Mouse (Mus musculus): ENCODE results near the gene Slc9a1. TPM values are rescaled to one million over a fixed set of nuclear protein-coding genes. Genes with fewer than 3 reads are reported as not detected.

Gene Slc9a1
- polyA plus RNA-seq, 1 experiment from 2014 or later, result 5.6 TPM

DNA sequence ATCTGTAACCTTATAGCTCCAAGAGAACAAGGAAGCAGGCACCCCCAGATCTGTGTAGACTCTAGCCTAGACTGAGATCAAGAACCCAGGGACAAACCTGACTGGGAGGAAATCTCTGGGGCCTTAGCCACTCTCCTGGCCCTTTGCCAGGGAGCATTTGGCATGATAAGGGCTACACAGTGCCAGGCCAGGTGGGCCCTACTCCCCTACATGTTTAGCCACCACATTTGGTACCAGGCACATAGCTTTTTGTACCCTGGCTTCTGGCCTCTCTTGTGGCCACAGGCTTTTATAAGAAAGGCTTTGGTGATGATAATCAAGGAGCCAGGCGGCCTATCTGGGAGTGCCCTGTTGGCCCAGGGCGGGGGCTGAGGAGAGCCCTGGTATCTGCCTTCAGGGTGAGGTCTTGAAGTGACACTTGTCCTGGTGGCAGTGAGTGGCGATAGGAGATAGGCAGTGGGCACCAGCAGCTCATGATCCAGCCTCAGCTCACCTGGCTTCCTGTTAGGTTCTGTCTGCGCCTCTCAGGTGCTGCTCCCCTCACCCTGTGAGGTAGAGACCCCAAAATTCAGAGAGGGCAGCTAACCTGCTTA, 25.6 kb downstream of the Slc9a1 start:
- peak overlapping the region; percentile 1; the same call in 1 of the 2 replicates for H3K9ac ChIP-seq
- peaks cover 18% of the 10 kb centered on the region for H3K4me1 ChIP-seq
- ATAC-seq, result no peak
- no peaks in the 10 kb centered on the region for H3K27me3 ChIP-seq
- WGBS, result 87% methylated on average over 4 of the region's 4 CpGs
- H3K9me3 ChIP-seq (replicated peaks), result no peaks in the 10 kb centered on the region
- no peak overlapping the region for H3K4me2 ChIP-seq
- H3K4me3 ChIP-seq, result no peak overlapping the region
- H3K27ac ChIP-seq, result no peak overlapping the region
- H3K36me3 ChIP-seq (ENCODE audit: poor library complexity, severe bottlenecking), result no peaks in the 10 kb centered on the region

DNA sequence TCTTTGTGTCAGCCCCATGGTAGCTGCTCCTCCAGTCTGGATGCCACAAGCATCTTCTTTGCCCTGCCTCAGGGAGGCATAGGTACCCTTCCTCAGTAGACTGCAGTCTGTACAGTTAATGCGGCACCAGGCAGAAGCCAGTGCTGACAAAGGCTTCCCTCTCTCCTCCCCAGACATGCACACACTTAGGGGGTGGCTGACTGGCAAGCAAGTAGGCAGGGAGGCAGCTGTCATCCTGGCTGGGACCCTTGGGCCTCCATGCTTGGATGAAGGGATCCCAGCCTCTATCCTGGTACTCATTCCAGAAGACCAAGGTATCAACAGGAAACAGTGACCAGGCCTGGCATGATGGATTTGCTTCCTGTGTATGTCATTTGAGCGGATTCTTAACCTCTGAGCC, 26.6 kb downstream of the Slc9a1 start:
- Histone ChIP-seq H3K9me3 (replicated peaks) (no peaks in the 10 kb centered on the region), H3K27ac (peak overlapping the region; percentile 33; the same call in 1 of the 2 replicates), H3K9ac (no peak overlapping the region), H3K36me3 (ENCODE audit: poor library complexity, severe bottlenecking) (no peaks in the 10 kb centered on the region), H3K4me3 (no peak overlapping the region), H3K4me2 (no peak overlapping the region), H3K4me1 (peaks cover 18% of the 10 kb centered on the region), H3K27me3 (no peaks in the 10 kb centered on the region)
- ATAC-seq, result no peak
- 72% methylated on average over 2 of the region's 2 CpGs for WGBS

GRCm38 (mm10) chr4:133397299-133397698, 27.8 kb downstream of the Slc9a1 start:
- ATAC-seq, result no peak
- Histone ChIP-seq H3K36me3 (ENCODE audit: poor library complexity, severe bottlenecking) (no peaks in the 10 kb centered on the region), H3K4me3 (no peak overlapping the region), H3K27ac (no peak overlapping the region), H3K9me3 (replicated peaks) (no peaks in the 10 kb centered on the region), H3K4me2 (no peak overlapping the region), H3K9ac (no peak overlapping the region), H3K4me1 (peaks cover 18% of the 10 kb centered on the region), H3K27me3 (no peaks in the 10 kb centered on the region)
- 48% methylated on average over 5 of the region's 5 CpGs for WGBS

DNA sequence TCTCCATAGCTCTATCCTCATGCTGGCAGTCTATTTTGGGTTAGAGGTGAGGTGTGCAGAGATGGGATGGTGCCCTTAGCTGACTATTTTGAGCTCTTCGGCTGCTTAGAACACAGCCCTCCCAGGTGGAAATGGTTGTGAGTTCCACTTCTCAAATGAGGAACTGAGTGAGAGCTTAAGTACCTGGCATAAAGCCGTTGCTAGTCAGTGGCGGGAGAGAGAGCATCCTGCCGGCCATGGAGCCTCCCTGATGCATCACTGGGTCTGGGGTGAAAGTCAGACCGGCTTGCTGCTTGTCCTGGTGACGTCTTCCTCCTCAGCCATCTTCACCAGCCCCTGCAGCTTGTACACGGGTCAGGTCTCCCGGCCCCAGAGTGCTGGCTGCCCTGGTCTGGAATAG, 28.5 kb downstream of the Slc9a1 start:
- Histone ChIP-seq H3K4me2 (no peak overlapping the region), H3K27me3 (no peaks in the 10 kb centered on the region), H3K4me1 (peaks cover 18% of the 10 kb centered on the region), H3K9ac (no peak overlapping the region), H3K36me3 (ENCODE audit: poor library complexity, severe bottlenecking) (no peaks in the 10 kb centered on the region), H3K27ac (no peak overlapping the region), H3K9me3 (replicated peaks) (no peaks in the 10 kb centered on the region), H3K4me3 (no peak overlapping the region)
- WGBS, result 84% methylated on average over 8 of the region's 8 CpGs
- no peak for ATAC-seq

DNA sequence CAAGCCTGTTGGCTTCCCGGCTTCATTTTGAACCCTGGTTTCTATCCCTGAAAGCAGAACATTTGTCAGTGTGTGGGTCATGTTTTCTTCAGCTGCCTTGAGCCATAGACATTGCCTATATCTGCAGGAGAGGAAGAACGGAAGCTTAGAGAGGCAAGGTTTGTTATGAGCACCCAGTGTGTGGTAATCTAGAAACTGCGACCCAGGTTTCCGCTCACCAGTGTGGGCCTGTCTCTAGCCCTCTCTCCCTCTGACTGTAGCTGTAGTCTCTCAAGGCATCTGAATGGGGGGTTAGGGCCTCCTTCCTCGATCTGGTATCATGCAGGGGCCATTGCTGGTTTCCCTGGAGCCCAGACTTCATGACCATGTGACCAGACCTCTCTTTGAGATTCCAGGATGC, 29.1 kb downstream of the Slc9a1 start:
- Histone ChIP-seq H3K4me2 (no peak overlapping the region), H3K27me3 (no peaks in the 10 kb centered on the region), H3K4me1 (peaks cover 18% of the 10 kb centered on the region), H3K36me3 (ENCODE audit: poor library complexity, severe bottlenecking) (no peaks in the 10 kb centered on the region), H3K27ac (no peak overlapping the region), H3K9me3 (replicated peaks) (no peaks in the 10 kb centered on the region), H3K9ac (no peak overlapping the region), H3K4me3 (no peak overlapping the region)
- ATAC-seq, result no peak
- 84% methylated on average over 5 of the region's 5 CpGs for WGBS

DNA sequence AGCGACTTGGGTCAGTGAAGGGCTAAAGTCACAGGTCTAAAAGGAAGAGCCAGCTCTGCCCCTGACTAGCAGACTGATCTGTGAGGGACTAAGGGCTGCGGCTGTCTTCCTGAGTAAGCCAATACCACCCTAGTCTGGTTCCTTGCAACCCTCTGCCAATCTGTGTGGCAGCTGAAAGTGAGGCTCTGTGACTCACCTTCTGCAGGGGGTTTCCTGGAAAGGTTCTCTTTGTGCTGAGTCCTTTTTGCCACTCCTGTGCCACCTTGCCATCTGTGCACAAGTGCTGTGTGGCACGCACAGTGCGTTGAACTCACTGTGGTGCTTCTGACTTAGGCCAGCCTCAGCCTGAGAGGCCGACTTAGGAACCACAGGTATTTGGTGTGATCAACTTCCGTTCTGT, 30.0 kb downstream of the Slc9a1 start:
- Histone ChIP-seq H3K27me3 (no peaks in the 10 kb centered on the region), H3K9me3 (replicated peaks) (no peaks in the 10 kb centered on the region), H3K9ac (peak overlapping the region; percentile 34; the same call in 1 of the 2 replicates), H3K36me3 (ENCODE audit: poor library complexity, severe bottlenecking) (no peaks in the 10 kb centered on the region), H3K4me2 (no peak overlapping the region), H3K4me1 (peaks cover 18% of the 10 kb centered on the region), H3K27ac (no peak overlapping the region; the same call in 1 of the 2 replicates), H3K4me3 (no peak overlapping the region)
- WGBS, result 83% methylated on average over 6 of the region's 6 CpGs
- ATAC-seq, result no peak

DNA sequence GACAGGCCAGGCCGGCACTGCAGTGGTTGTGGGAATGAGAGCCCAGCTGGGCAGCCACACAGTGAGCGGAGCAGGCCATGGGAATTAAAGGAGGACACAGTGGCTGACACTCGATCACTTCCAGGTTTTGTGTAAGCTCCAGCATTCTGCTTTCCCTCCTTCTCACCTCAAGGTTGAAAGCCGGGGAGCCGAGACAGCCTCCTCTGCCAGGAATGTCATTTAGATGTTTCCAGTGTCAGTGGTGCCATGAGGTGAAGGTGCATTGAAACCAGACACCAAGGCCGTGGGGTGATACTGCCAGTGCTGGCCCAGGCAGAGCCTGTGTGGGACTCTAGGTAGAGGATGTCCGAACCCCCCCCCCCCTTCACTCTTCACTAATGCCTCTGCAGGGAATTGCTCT, 30.6 kb downstream of the Slc9a1 start:
- H3K9ac ChIP-seq, result no peak overlapping the region
- H3K27me3 ChIP-seq, result no peaks in the 10 kb centered on the region
- no peak overlapping the region for H3K4me3 ChIP-seq
- no peaks in the 10 kb centered on the region for H3K9me3 ChIP-seq (replicated peaks)
- peaks cover 12% of the 10 kb centered on the region for H3K4me1 ChIP-seq
- no peaks in the 10 kb centered on the region for H3K36me3 ChIP-seq (ENCODE audit: poor library complexity, severe bottlenecking)
- 79% methylated on average over 7 of the region's 7 CpGs for WGBS
- H3K27ac ChIP-seq, result no peak overlapping the region
- no peak for ATAC-seq
- no peak overlapping the region for H3K4me2 ChIP-seq

DNA sequence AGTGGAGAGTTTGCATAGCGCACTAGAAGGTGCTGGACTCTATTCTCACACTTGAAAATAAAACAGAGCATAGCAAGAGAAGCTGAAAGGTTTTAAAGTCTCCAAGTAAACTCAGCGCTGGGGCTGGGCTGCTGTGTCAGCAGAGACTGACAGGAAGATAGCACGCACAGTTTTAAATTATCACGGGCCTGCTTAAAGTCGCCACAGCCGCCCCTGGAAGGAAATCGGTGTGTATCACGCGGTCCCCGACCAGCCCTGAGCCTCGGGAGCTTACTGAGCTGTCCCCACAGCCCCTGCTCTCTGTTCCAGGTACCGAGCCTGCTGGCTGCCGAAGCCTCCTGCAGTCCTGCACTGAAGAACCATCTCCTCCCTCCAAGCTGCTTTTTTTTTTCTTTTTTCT, 32.5 kb downstream of the Slc9a1 start:
- peaks cover 7% of the 10 kb centered on the region for H3K4me1 ChIP-seq
- H3K27me3 ChIP-seq, result no peaks in the 10 kb centered on the region
- H3K4me3 ChIP-seq, result no peak overlapping the region
- H3K36me3 ChIP-seq (ENCODE audit: poor library complexity, severe bottlenecking), result no peaks in the 10 kb centered on the region
- no peak for ATAC-seq
- H3K27ac ChIP-seq, result no peak overlapping the region
- no peak overlapping the region for H3K4me2 ChIP-seq
- no peaks in the 10 kb centered on the region for H3K9me3 ChIP-seq (replicated peaks)
- H3K9ac ChIP-seq, result no peak overlapping the region
- 75% methylated on average over 13 of the region's 13 CpGs for WGBS

DNA sequence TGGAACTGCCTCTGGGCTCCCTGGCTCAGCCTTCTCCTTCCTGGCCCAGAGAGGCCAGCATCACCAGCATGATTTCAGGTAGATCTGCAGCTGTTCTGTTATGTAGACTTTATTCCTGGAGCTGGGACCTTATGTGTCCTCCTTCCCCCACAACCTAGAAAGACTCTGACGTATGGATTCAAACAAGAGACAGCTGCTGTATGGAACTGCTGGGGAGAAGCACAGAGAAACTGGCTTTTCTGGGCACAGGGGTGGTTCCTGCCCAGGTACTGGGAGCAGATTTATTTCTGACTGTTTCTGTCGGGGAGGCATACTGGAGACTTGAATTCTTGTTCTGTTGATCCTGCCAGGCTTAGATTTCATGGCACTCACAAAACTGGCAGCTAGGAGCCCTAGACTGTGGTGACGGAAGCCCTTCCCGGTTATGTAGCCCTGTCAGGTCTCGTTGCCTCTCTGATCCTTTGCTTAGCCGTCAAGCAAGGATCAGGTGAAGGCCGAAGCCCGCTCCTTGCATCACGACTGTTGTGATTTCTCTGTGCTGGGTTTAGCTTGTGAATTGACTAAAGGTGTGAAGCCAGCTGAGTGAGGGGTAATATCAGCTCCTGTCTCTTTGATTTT, 34.2 kb downstream of the Slc9a1 start:
- H3K4me3 ChIP-seq, result no peak overlapping the region
- H3K36me3 ChIP-seq (ENCODE audit: poor library complexity, severe bottlenecking), result no peaks in the 10 kb centered on the region
- H3K9me3 ChIP-seq (replicated peaks), result no peaks in the 10 kb centered on the region
- WGBS, result 93% methylated on average over 9 of the region's 9 CpGs
- H3K27ac ChIP-seq, result no peak overlapping the region
- H3K4me1 ChIP-seq, result peaks cover 20% of the 10 kb centered on the region
- H3K9ac ChIP-seq, result no peak overlapping the region
- no peaks in the 10 kb centered on the region for H3K27me3 ChIP-seq
- no peak for ATAC-seq
- H3K4me2 ChIP-seq, result no peak overlapping the region

GRCm38 (mm10) chr4:133404256-133404655, 34.8 kb downstream of the Slc9a1 start:
- H3K27me3 ChIP-seq, result no peaks in the 10 kb centered on the region
- ATAC-seq, result no peak
- WGBS, result 85% methylated on average over 5 of the region's 5 CpGs
- no peaks in the 10 kb centered on the region for H3K36me3 ChIP-seq (ENCODE audit: poor library complexity, severe bottlenecking)
- H3K9me3 ChIP-seq (replicated peaks), result no peaks in the 10 kb centered on the region
- no peak overlapping the region for H3K27ac ChIP-seq
- H3K4me1 ChIP-seq, result peaks cover 20% of the 10 kb centered on the region
- H3K9ac ChIP-seq, result no peak overlapping the region
- no peak overlapping the region for H3K4me2 ChIP-seq
- H3K4me3 ChIP-seq, result no peak overlapping the region

DNA sequence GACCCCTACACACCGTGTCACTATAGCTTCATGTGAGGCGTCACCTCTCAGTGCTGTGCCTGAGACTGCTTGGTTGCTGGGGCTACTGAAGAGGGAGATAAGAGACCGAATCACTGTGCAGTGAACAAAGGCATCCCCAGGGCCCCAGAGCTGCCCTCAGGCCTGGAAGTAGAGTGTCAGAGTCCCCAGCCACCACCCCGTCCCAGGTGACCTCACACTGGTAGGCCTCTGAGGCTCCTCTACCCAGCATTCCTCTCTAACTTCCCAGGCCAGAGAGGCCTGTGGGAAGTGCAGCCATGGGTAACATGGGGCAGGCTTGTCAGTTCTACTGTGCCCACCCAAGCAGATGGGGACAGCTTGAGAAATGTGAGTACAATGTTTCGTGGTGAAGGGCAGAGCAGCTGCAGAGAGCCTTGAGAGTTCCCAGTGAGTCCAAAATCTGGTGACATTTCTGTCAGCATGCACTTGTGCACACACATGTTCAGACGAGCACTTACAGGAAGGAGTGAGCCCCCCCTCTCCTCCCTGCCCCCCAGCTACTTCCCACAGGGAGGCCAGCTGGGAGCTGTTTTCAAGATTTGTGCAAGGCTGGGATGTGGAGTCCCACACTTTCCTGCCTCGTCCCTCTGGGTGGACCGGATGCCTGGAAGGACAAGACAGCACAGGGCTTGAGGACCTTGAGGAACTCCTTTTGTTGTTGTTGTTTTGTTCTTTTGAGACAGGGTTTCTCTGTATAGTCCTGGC, 37.0 kb downstream of the Slc9a1 start:
- WGBS, result 65% methylated on average over 8 of the region's 8 CpGs
- Histone ChIP-seq H3K4me2 (no peak overlapping the region), H3K36me3 (ENCODE audit: poor library complexity, severe bottlenecking) (no peaks in the 10 kb centered on the region), H3K4me3 (no peak overlapping the region), H3K9ac (no peak overlapping the region), H3K4me1 (peaks cover 20% of the 10 kb centered on the region), H3K27ac (peak overlapping the region; percentile 57), H3K27me3 (no peaks in the 10 kb centered on the region), H3K9me3 (replicated peaks) (no peaks in the 10 kb centered on the region)
- no peak for ATAC-seq

DNA sequence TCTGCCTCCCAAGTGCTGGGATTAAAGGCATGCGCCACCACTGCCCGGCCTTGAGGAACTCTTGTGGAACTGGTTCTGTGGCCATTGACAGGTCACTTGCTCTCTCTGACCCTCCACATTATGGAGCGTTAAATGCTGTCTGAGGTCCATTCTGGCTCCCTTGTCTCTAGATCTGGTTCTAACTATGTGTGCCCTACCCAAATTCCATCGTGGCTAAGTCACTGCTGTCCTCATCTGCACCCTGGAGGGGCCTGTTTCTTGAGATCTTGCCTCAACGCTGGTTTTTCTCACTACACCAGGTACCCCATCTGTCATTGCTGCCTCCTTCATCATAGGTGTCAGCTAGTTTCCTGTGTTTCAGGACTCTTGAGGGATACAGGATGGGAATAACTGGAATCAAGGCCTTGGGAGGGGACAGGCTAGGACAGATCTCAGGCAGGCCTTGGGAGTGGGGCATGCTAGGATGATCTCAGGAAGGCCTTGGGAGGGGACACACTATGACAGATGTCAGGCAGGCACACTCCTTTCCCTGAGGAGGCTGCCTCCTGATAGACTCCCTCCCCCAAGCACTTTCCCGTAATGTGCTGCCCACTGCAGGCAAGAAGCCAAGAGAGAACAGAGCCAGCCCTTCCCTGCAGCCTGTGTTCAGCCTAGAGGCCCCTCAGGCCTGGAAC, 37.7 kb downstream of the Slc9a1 start:
- Histone ChIP-seq H3K9me3 (replicated peaks) (no peaks in the 10 kb centered on the region), H3K27ac (peak overlapping the region; percentile 57), H3K27me3 (no peaks in the 10 kb centered on the region), H3K4me2 (no peak overlapping the region), H3K4me3 (no peak overlapping the region), H3K36me3 (ENCODE audit: poor library complexity, severe bottlenecking) (peaks cover 6% of the 10 kb centered on the region), H3K9ac (0 out of 2 replicates have a peak overlapping the region, but pooled peaks have one; percentile 17), H3K4me1 (peaks cover 20% of the 10 kb centered on the region)
- WGBS, result 74% methylated on average over 6 of the region's 6 CpGs
- ATAC-seq, result 0 out of 2 replicates have a peak, but pooled peaks have one; percentile 27
